Mouse (Mus musculus) hindbrain, postnatal 0 days (tissue): ENCODE measurements around the gene Ilk. TPM values are rescaled to one million over a fixed set of nuclear protein-coding genes. Genes with fewer than 3 reads are reported as not detected.

Experiments
- ATAC-seq: fragments of 200-750 bp; cut with Nextera tagmentation; 2 replicates; pipeline ENCODE4 v1.8.0; 2017; ENCODE audit warnings: mild to moderate bottlenecking, moderate TSS enrichment, moderate library complexity
- DNase-seq: peaks from one replicate; pipeline ENCODE4 v3.0.0-alpha.2; 2015; ENCODE audit warnings: low spot score
- H3K27ac ChIP-seq: fragments of 300-500 bp; sonication (generic); 2 replicates; pipeline ENCODE4 v1.5.1; 2014; ENCODE audit warnings: mild to moderate bottlenecking
- H3K27me3 ChIP-seq: fragments of 300-500 bp; sonication (generic); 2 replicates; pipeline ENCODE4 v1.6.1; 2014; ENCODE audit warnings: low read length, mixed read lengths; ENCODE audit not compliant: insufficient read depth
- H3K36me3 ChIP-seq: fragments of 300-500 bp; sonication (generic); 2 replicates; pipeline ENCODE4 v1.6.1; 2014; ENCODE audit warnings: low read length, mixed read lengths; ENCODE audit not compliant: insufficient read depth
- H3K4me1 ChIP-seq: fragments of 300-500 bp; sonication (generic); 2 replicates; pipeline ENCODE4 v1.6.1; 2014; ENCODE audit warnings: antibody characterized with exemption, low read length, mixed read lengths; ENCODE audit not compliant: insufficient read depth
- H3K4me2 ChIP-seq: fragments of 300-500 bp; sonication (generic); 2 replicates; pipeline ENCODE4 v1.6.1; 2014; ENCODE audit warnings: low read depth, mild to moderate bottlenecking, low read length, moderate library complexity, mixed read lengths
- H3K4me3 ChIP-seq: fragments of 300-500 bp; sonication (generic); 2 replicates; pipeline ENCODE4 v1.5.1; 2014; ENCODE audit warnings: low read length
- H3K9ac ChIP-seq: fragments of 300-500 bp; sonication (generic); replicated peaks from 2 replicates; pipeline ENCODE4 v1.6.1; 2014; ENCODE audit warnings: mild to moderate bottlenecking, low read length, moderate library complexity, mixed read lengths
- H3K9me3 ChIP-seq: fragments of 300-500 bp; sonication (generic); 2 replicates; pipeline ENCODE4 v1.6.1; 2016; ENCODE audit warnings: low read length, mixed read lengths
- CTCF ChIP-seq: IDR thresholded peaks from 2 replicates; pipeline ENCODE4 v1.5.1; 2016; ENCODE audit warnings: antibody characterized with exemption, control low read depth, low read depth
- WGBS: fragments of 180-500 bp; shearing (Covaris S2); extraction: QIAGEN DNeasy Blood & Tissue Kit; methylation state at CpG from one replicate; pipeline ENCODE4 v1.1.7; 2014; 5-methylcytosine and 5-hydroxymethylcytosine counted together
- polyA plus RNA-seq: library from polyadenylated mRNA; unstranded; fragments of >200 nt; fragmentation: Nextera tagmentation; extraction: Ambion mirVana; gene quantifications from 2 replicates; pipeline ENCODE4 v1.2.1, GENCODE M21; 2015
- total RNA-seq: library from RNA; depleted of rRNA; stranded (reverse); fragments of >200 nt; gene quantifications from 2 replicates; pipeline ENCODE4 v1.2.3, GENCODE M21; 2014

Ilk gene
- total and polyA plus RNA-seq, 2 experiments from 2014 or later, result 128 to 159 TPM

GRCm38 (mm10) chr7:105736911-105737521, 624 bp downstream of the Ilk start, which contains the start of gene Rrp8:
Gene Rrp8, minus strand, starts transcription at chr7:105737385.
- under 1% methylated on average over 30 of the region's 30 CpGs for WGBS
- no peaks in the 10 kb centered on the region for H3K9me3 ChIP-seq
- H3K9ac ChIP-seq, result peak within 1 kb of the TSS; percentile 77
- H3K4me3 ChIP-seq, result peak within 1 kb of the TSS; percentile 57
- no peak for TF ChIP-seq CTCF
- H3K4me2 ChIP-seq, result peak within 1 kb of the TSS; percentile 95
- ATAC-seq (peak; percentile 6; the same call in 1 of the 2 replicates), DNase-seq (peak; percentile 31)
- no peaks in the 10 kb centered on the region for H3K27me3 ChIP-seq
- H3K36me3 ChIP-seq, result peaks cover 37% of the 10 kb centered on the region
- H3K27ac ChIP-seq, result peak within 1 kb of the TSS; percentile 82
- H3K4me1 ChIP-seq, result 0 out of 2 replicates have a peak, but pooled peaks cover 5% of the 10 kb centered on the region

GRCm38 (mm10) chr7:105737648-105738047, 1.3 kb downstream of the Ilk start:
- H3K27me3 ChIP-seq, result no peaks in the 10 kb centered on the region
- H3K4me3 ChIP-seq, result peak overlapping the region; percentile 57
- DNase-seq, result no peak
- H3K4me2 ChIP-seq, result peak overlapping the region; percentile 95
- H3K4me1 ChIP-seq, result 0 out of 2 replicates have a peak, but pooled peaks cover 5% of the 10 kb centered on the region
- TF ChIP-seq CTCF, result no peak
- ATAC-seq, result no peak
- H3K9me3 ChIP-seq, result no peaks in the 10 kb centered on the region
- H3K36me3 ChIP-seq, result peaks cover 37% of the 10 kb centered on the region
- 0 out of 2 replicates have a peak overlapping the region, but pooled peaks have one; percentile 82 for H3K27ac ChIP-seq
- WGBS, result 21% methylated on average over 3 of the region's 3 CpGs
- peak overlapping the region; percentile 77; the same call in 1 of the 2 replicates for H3K9ac ChIP-seq

GRCm38 (mm10) chr7:105738286-105738685, 1.9 kb downstream of the Ilk start:
- DNase-seq (no peak), ATAC-seq (no peak)
- H3K9me3 ChIP-seq, result no peaks in the 10 kb centered on the region
- 0 out of 2 replicates have a peak, but pooled peaks cover 5% of the 10 kb centered on the region for H3K4me1 ChIP-seq
- no peak overlapping the region for H3K27ac ChIP-seq
- peak overlapping the region; percentile 95 for H3K4me2 ChIP-seq
- no peak overlapping the region for H3K4me3 ChIP-seq
- H3K27me3 ChIP-seq, result no peaks in the 10 kb centered on the region
- no peak for TF ChIP-seq CTCF
- WGBS, result 83% methylated on average over 2 of the region's 2 CpGs
- peaks cover 31% of the 10 kb centered on the region for H3K36me3 ChIP-seq
- H3K9ac ChIP-seq, result no peak overlapping the region

- no peak for DNase-seq
- no peak overlapping the region for H3K4me3 ChIP-seq
- 34% methylated on average over 3 of the region's 3 CpGs for WGBS
Measured at GRCm38 (mm10) chr7:105738948-105739347, 2.6 kb downstream of the Ilk start.

GRCm38 (mm10) chr7:105740089-105740795, 3.9 kb downstream of the Ilk start:
- ATAC-seq (no peak), DNase-seq (no peak)
- H3K9ac ChIP-seq, result no peak overlapping the region
- H3K4me3 ChIP-seq, result no peak overlapping the region
- 0 out of 2 replicates have a peak, but pooled peaks cover 5% of the 10 kb centered on the region for H3K4me1 ChIP-seq
- WGBS, result 70% methylated on average over 13 of the region's 13 CpGs
- H3K36me3 ChIP-seq, result peaks cover 22% of the 10 kb centered on the region
- no peak overlapping the region for H3K4me2 ChIP-seq
- no peaks in the 10 kb centered on the region for H3K9me3 ChIP-seq
- no peak overlapping the region for H3K27ac ChIP-seq
- no peak for TF ChIP-seq CTCF
- no peaks in the 10 kb centered on the region for H3K27me3 ChIP-seq

More at GRCm38 (mm10) chr7:105738948-105739347, 2.6 kb downstream of the Ilk start:
- Histone ChIP-seq H3K27ac (no peak overlapping the region), H3K4me2 (no peak overlapping the region), H3K36me3 (peaks cover 26% of the 10 kb centered on the region), H3K27me3 (no peaks in the 10 kb centered on the region), H3K4me1 (0 out of 2 replicates have a peak, but pooled peaks cover 5% of the 10 kb centered on the region), H3K9ac (no peak overlapping the region), H3K9me3 (no peaks in the 10 kb centered on the region)
- TF ChIP-seq CTCF, result no peak
- no peak for ATAC-seq

GRCm38 (mm10) chr7:105740851-105741250, 4.5 kb downstream of the Ilk start:
- Histone ChIP-seq H3K4me2 (no peak overlapping the region), H3K27me3 (no peaks in the 10 kb centered on the region), H3K27ac (no peak overlapping the region), H3K4me1 (0 out of 2 replicates have a peak, but pooled peaks cover 5% of the 10 kb centered on the region), H3K4me3 (no peak overlapping the region), H3K9me3 (no peaks in the 10 kb centered on the region), H3K36me3 (peaks cover 22% of the 10 kb centered on the region), H3K9ac (no peak overlapping the region)
- ATAC-seq (no peak), DNase-seq (no peak)
- TF ChIP-seq CTCF, result no peak
- WGBS, result 85% methylated on average over 6 of the region's 6 CpGs
